Mouse (Mus musculus): ENCODE results near the gene Rangrf.

GRCm38 (mm10) chr11:68965845-68966244, 9.1 kb downstream of the Rangrf start:
- TF ChIP-seq CTCF (IDR thresholded peaks at IDR 0.05; ENCODE audit: low read depth, low read length) (no peak), GATA1 (IDR thresholded peaks at IDR 0.05; ENCODE audit: borderline replicate concordance, low read length) (no peak), GATA2 (IDR thresholded peaks at IDR 0.05; ENCODE audit: borderline replicate concordance, low read depth, low read length) (no peak)

All from G1E (cell line).